Mouse (Mus musculus): ENCODE data around the gene Sema4f. TPM values are rescaled to one million over a fixed set of nuclear protein-coding genes. Genes with fewer than 3 reads are reported as not detected.

Gene Sema4f
- total RNA-seq, 2 experiments from 2014 or later: 0.22 TPM

DNA sequence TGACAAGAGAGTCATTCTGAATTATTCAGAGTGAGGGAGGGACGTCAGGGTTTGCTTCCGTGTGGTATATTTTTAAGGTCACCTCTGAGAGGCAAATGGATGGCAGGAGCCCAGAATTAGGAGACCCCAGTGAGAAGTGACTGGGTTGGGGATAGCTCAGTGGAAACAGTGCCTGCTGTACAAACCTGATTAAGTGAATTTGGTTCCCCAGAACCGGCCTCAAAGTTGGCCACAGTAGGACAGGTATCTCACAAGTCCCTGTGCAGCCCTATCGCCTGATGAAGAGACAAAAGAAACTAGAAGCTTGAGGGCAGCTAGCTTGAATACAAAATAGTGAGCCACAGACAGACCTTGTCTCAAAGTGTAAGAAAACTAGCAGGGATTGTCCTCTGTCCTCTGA lies 23.1 kb downstream of the Sema4f start:
- intact Hi-C loops (cut with DNase I): loop anchor here (2.0 kb wide), 1 partner anchor 54 kb away; no protein-coding TSS in a partner anchor
- DNase-seq: no peak

DNA sequence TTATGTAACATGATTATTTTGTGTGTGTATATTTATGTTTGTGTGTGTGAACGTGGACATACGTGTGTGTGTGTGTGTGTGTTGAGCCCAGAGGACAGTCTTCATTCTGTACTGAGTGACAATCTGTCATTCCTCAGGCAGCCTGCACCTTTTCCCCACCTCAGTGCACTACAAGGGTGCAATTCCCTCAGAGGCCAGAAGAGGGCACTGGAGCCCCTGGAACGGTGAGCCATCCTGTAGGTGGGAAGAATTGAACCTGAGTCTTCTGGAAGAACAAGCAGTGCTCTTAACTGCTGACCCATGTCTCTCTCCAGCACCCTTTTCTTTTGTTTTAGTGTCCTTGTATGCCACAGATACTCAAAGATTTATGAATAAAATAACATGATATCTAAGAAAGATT lies 23.7 kb downstream of the Sema4f start:
- peak; percentile 34 to 65 for DNase-seq
- intact Hi-C loops (cut with DNase I): loop anchor here (2.0 kb wide), 1 partner anchor 55 kb away; no protein-coding TSS in a partner anchor

DNA sequence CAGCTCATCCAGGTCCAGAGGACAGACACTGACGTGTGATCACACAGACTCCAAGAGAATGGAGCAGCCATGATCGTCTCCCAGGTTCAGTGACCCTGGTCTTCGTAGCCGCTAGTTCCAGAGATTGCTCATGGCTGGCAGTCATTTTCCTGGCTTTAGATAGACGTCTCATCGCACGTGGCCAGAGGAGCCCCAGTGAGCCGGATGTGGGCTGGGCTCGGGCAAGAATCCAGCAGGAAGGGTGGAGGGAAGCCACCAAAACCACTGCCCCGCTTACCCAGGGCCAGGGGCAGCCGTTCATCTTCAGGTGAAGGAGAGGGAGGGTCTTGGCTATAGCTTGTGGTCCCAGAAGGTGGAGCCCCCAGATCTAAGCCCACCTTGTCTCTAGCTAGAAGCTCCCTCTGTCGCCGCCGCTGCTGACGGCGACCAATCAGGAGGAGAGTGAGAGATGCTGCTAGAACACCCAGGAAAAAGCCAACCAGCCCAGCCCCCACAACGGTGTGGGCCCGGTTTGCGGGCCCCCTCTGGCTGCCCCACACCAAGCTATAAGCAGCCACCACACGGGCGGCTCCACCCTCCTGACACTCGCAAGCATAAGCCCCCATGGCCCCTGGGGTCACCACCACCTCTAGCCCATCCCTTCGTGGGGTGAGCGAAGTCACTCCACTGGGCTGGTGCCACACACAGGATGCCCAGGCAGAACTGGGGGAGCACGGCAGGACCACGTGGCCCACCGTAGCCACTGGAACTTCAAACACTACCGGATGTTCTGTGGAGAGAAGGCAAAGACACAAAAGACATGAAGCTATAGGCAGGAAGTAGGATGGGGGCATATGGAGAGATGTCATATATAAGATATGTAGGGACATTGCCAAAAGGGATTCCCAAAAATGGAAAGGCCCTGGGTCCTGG lies 26.0 kb downstream of the Sema4f start:
- peak; percentile 16 to 22 for DNase-seq
- intact Hi-C loops (cut with DNase I): no loop called here

DNA sequence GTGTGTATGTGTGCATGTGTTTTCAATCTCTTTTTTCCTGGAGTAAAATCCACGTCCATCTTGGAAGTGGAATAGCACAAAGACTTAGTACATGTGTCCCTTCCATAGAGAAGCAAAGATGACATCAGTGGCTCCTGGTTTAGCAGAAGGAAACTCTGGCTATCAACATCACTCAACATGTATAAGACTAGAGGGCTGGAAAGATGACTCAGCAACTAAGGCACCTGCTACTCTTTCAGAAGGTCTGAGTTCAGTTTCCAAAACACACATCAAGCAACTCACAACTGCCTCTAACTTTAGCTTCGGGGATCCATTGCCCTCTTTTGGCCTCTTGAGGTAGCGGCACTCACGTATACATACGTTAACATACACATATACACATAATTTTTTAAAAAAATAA lies 28.3 kb downstream of the Sema4f start:
- intact Hi-C loops (cut with DNase I): no loop called here

DNA sequence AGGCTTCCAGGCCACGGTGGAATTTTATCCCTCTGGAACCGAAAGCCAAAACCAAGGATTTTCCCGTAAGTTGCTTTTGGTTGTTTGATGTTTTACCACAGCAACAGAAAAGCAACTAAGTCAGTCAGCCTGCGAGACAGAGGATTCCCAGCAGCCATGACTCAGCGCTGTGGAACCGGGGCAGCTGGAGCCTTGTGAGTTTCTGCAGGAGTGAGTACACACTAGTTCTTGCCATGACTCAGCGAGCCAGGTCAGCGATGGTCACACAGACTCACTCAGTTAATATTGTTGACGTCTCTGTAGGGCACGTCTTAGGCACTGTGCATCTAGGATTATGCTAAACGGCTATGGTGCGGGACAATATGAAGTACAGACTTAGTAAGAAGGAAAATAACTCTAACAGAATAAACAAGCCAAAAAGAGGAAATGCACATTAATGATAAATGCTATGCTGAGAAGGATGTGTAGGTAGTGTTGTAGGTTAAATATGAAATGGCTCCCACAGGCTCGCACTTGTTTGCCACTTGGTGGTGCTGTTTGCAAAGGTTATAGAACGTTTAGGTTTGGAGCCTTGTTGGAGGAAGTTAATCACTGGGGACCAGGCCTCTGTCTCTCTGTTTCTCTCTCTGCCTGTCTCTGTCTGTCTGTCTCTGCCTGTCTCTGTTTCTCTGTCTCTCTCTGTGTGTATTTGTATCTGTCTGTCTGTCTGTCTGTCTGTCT lies 30.3 kb downstream of the Sema4f start:
- DNase-seq: peak in 1 of 2 experiments; percentile 17
- intact Hi-C loops (cut with DNase I): no loop called here

More for the DNA sequence above, 28.3 kb downstream of the Sema4f start:
- no peak for DNase-seq

DNA sequence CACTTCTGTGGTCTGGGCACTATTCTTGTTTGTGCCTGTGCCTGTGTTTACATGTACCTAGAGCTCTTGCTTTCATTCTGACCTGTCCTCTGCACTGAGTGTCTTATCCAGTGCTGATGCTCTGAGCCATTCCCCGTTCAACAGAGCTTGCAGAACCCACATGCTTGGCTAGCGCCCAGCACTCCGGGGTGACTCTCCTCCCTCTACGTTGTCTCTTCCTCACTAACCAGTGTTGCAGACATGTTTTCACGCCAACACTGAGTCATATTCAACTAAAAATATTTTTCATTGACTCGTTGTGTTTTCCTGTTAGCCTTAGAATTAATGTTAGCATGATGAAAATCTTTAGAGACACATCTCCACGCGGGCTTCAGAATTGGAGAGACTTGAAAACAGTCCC lies 31.5 kb downstream of the Sema4f start:
- DNase-seq: no peak
- intact Hi-C loops (cut with DNase I): no loop called here

DNA sequence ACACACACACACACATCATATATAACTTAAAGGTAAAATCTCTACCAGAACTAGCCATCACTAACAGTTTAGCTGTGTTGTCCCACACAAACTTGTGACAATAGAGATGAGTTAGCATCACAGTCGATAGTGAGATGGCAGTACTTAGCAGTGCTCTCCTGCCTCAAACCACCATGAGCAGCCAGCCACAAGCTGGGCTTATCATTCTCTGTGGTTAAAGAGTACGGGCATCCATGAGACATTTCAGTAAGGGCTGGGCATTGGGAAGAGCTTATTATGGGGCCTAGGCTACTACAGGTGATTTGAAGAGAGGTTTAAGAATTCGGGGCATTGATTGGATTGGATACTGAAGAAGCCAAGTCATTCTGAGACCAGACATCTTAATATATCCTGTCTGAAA lies 32.6 kb downstream of the Sema4f start:
- DNase-seq: no peak
- intact Hi-C loops (cut with DNase I): no loop called here

DNA sequence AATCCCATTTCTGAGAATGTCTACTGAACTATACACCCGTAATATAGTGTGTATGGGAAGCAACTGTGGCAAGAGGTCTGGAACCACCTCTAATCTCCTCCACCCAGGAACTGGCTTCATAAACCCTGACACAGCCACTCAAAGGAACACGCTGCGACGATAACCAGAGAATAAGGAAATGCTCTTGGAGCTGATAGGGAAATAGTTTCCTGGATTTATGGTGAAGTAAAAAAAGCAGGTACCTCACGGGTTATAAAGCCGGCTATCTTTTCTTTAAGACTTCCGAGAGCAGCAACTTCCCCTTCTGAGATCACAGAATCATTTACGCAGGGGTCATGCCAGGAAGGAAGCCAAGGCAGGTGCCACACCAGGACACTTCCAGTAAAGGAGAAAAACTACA lies 37.0 kb downstream of the Sema4f start:
- intact Hi-C loops (cut with DNase I): no loop called here
- no peak for DNase-seq

DNA sequence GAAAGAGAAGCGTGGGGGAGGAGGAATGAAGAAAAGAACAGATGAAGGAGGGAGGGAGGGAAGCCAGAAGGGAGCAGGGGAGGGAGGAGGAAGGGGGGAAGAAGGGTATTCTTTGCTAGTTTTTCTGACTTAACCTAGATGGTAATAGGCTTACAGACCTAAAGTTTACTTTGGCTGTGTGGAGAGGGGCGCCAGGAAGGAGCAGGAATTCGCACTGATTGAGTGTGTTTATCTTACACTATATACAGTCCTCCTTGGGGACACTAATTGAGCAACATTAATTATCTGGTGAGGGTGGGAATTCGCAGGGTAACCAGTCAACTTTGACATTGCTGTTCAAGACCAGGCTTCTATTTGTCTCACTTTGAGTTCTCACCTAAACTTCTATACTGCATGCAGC lies 40.8 kb downstream of the Sema4f start:
- no peak for DNase-seq

DNA sequence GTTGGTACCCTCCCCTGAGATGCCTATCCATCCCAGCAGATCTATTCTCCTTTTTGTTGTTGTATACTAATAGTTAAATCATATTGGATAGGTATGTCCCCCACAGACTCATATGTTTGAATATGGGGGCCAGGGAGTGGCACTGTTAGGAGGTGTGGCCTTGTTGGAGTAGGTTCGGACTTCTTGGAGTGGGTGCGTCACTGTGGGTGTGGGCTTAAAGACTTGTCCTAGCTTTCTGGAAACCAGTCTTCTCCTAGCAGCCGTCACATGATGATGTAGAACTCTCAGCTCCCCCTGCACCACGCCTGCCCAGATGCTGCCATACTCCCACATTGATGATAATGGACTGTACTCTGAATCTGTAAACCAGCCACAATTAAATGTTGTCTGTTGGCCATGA lies 41.3 kb downstream of the Sema4f start:
- intact Hi-C loops (cut with DNase I): loop anchor here (10.0 kb wide), 1 partner anchor 913 kb away; no protein-coding TSS in a partner anchor
- DNase-seq: no peak

More for the DNA sequence above, 40.8 kb downstream of the Sema4f start:
- intact Hi-C loops (cut with DNase I): loop anchor here (10.0 kb wide), 1 partner anchor 914 kb away; no protein-coding TSS in a partner anchor

DNA sequence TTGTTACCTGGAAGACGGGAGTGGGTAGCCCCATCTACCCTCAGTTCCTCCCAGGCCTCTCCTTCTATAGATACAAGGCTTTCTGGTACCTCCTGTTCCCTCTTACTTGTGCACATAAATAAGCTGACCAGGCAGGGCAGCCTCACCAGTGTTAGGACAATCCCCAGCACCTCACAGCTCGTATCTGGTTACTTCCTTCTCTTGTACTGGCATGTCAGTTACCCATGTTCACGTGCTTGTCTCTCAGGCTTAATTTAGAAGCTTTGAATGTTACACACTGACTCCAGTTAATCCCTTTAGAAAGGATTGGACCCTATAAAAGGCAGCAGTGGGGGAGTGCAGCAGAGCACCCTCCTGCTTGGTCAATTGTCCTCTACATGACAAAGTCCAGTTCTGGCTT lies 42.3 kb downstream of the Sema4f start:
- intact Hi-C loops (cut with DNase I): loop anchor here (10.0 kb wide), 1 partner anchor 913 kb away; no protein-coding TSS in a partner anchor
- no peak for DNase-seq

DNA sequence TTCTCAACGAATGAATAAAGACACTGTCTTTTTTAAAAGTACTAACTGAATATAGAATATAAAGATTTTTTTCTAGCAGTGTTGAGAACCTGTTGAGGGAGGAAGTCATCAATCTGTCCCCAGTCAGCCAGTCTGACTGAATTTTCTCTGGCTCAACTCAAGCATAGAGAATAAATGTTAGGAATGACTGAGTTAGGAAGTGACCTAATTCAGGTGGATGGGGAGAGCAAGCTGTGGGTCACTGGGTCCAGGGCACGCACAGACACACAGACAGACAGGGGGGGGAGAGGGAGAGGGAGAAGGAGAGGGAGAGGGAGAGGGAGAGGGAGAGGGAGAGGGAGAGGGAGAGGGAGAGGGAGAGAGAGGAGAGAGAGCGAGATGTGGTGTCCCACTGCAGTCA lies 46.2 kb downstream of the Sema4f start:
- intact Hi-C loops (cut with DNase I): loop anchor here (10.0 kb wide), 1 partner anchor 909 kb away; no protein-coding TSS in a partner anchor
- DNase-seq: no peak

DNA sequence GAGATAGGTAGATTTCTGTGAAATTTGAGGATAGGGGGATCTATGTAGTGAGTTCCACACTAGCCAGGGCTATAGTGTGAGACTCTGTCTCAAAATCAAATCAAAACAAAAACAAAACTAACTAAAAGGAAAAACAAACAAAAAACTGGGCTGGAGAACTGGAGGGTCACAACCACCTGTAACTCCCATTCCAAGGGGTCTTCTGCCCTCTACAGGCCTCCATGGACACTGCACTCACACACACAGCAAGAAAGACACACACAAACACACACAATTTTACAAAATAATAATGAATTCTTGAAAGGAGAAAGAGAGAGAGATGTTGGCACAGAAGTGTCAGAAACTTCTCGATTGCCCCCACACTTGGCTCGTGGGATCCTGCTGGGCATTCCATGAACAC lies 47.0 kb downstream of the Sema4f start:
- intact Hi-C loops (cut with DNase I): loop anchor here (10.0 kb wide), 1 partner anchor 908 kb away; no protein-coding TSS in a partner anchor
- peak in 1 of 2 experiments; percentile 48 for DNase-seq

DNA sequence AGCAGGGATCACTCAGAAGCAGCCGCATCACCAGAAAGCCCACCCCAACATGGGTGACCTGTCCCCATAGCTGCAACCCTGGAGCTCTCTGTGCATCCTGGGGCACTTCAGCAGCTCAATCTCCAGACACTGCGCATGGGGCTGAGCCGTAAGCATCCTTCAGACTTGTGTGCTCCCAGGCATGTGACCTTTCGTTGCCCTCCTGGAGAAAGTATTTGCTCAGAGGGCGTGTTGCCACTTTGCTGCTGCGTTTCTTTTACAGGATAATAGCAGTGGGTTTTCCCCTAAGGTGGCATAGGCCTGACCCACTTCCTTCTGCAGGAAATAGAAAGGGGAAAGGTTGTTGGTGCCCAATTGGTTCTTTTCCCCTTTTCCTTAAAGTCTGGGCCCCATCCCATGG lies 48.1 kb downstream of the Sema4f start:
- DNase-seq: no peak
- intact Hi-C loops (cut with DNase I): loop anchor here (10.0 kb wide), 1 partner anchor 907 kb away; no protein-coding TSS in a partner anchor

DNA sequence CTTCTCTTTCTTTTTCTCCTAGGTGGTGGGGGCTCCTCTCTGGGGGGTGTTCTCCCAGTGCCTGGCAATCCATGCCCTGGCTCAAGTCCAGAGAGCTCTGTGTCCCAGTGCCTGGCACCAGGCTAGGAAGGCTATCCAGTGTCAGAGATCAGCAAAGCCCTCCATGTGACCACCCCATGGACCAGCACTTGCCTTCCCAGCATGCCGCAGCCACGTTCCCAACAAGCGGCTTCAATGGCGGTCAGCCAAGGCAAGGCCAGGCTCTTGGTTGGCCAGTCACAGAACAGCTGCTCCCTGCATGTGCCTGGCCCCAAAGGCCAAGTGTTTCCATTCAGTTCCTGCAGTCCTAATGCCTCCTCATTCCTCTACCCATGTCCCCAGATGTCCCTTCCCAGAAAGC lies 53.2 kb downstream of the Sema4f start:
- DNase-seq: peak in 1 of 2 experiments; percentile 7

DNA sequence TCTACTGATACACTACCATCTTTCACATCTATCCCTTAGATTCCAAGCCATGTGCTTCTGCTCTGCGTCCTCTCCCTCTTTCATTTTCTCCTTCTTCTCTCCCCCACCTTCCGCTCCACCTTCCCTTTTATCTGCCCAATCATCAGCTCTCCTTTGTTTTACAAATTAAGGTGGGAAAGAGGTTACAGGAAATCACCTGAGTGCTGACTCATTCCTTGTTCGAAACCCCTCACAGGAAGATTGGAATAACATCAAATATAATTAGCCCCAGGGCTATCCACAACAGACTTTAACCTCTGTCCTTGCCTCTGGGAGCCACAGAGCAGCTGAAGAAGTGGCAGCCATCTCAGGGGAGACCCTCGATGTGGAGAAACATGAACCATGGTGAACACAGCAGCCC lies 53.7 kb downstream of the Sema4f start:
- no peak for DNase-seq
- intact Hi-C loops (cut with DNase I): no loop called here

More for the DNA sequence above, 53.2 kb downstream of the Sema4f start:
- intact Hi-C loops (cut with DNase I): no loop called here

DNA sequence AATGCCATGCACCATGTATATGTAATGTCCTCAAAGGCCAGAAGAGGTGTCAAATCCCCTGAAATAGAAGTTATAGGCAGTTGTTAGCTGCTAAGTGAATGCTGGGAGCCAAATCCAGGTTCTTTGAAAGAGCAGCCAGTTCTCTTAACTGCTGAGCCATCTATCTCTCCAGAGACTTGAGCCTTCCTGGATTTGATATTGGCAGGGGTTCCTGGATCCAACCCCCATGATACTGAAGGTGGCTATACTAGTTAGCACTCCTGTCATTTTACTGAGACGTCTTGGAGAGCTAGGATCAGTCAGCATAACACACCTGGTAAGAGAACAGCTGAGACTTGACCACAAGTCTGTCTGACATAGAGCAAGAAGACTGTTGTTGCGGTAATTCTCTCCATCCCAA lies 54.1 kb downstream of the Sema4f start:
- DNase-seq: no peak
- intact Hi-C loops (cut with DNase I): no loop called here

DNA sequence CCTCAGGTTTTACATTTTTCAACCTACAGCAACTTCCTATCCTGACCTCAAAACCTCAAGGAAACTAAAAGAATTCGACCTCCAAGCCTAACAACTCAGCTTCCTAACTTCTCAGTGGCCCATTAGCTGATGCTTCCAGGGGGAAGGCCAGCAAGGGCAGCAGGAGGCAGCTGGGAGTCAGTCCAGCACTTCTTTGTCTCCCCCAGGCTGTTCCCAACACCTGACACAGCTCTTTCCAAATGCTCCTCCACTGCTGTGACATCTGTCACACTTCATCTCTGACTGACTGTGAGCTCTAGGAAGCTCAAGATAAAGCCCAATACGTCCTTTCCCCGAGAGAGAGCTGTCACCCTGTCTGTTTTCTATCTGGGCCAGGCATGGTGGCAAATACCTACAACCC lies 55.0 kb downstream of the Sema4f start:
- DNase-seq: no peak
- intact Hi-C loops (cut with DNase I): loop anchor here (5.0 kb wide), 1 partner anchor 172 kb away; no protein-coding TSS in a partner anchor

DNA sequence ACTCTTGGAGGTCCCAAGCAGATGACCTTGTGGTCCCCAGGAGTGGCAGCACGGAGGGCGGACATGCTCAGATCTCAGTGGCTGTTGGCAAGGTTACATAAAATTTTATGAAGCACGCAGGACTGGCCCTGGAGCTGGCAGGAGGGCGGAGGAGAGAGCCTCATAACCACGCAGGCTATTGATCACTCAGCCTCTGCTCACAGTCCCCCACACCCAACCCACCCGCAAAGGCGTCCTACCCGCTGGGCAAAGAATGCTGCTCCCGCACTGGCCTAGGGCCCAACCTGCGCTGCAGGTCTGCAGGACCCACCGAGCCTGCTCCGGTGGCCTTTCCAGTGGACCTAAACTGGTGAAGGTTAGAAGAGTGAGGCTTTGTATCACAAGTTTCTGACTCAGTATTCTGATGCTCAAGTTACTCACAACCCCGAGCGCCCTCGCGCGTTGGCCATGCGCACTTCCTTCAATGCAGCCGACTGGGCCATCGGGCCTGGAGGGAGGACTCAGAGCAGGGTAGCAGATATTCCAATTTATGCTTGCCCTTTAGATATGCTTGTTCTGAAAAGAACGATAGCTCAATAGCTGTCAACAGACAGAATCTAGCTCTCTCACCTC lies 58.0 kb downstream of the Sema4f start:
- intact Hi-C loops (cut with DNase I): loop anchor here (1.0 to 5.0 kb wide), 2 partner anchors 141 to 169 kb away; no protein-coding TSS in a partner anchor
- DNase-seq: peak; percentile 58 to 68

DNA sequence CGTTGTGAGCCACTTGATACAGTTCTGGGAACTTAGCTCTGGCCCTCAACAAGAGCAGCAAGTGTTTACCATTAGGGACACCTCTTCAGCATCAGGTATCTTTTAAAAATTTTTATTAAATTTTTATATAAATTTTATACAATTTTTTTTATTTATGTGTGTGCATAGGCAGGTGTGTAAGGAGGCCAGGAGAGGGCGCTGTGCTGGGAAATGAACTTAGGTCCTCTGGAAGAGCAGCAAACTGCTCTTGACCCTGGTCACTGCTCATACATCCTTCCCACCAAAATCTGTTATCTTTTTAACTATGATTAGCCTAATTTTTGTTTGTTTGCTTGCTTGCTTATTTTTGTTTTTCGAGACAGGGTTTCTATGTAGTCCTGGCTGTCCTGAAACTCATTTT lies 58.8 kb downstream of the Sema4f start:
- intact Hi-C loops (cut with DNase I): loop anchor here (1.0 to 5.0 kb wide), 2 partner anchors 141 to 169 kb away; no protein-coding TSS in a partner anchor
- DNase-seq: peak in 1 of 2 experiments; percentile 29

Data from heart, postnatal 36 days (tissue).